Mouse (Mus musculus) left cerebral cortex, postnatal 25 days (tissue): ENCODE measurements around the gene Taf9. TPM values are rescaled to one million over a fixed set of nuclear protein-coding genes. Genes with fewer than 3 reads are reported as not detected.

Source experiments
- DNase-seq, 2 experiments: peaks; one replicate each; pipeline ENCODE4 v3.0.0; 2022; ENCODE audit warnings: low spot score in 2 of 2, mixed read lengths in 1 of 2
- intact Hi-C: fragments of 180-260 bp; cut with DNase I; formaldehyde crosslinking; loops from one replicate; pipeline ENCODE4 v1.15.1; 2025
- total RNA-seq, 2 experiments: library from RNA; stranded (reverse); gene quantifications; 2 replicates each; pipeline ENCODE4 v1.2.3; 2021

The Taf9 gene
- total RNA-seq = 10 to 100 TPM; 27.4 to 30.9 TPM

GRCm38 (mm10) chr13:100651439-100652186 is at the start of gene Taf9:
TSS of gene Taf9 (plus strand) at chr13:100651579.
- DNase-seq = peak in 1 of 2 experiments; percentile 3
- intact Hi-C loops = loop anchor here (2.0 to 5.0 kb wide), 2 partner anchors 79 to 544 kb away; partner anchors contain the start of genes Cdk7 and Serf1

GRCm38 (mm10) chr13:100602239-100602902 is 49.0 kb upstream of the Taf9 start:
- DNase-seq = no peak

GRCm38 (mm10) chr13:100603031-100603737 is 48.2 kb upstream of the Taf9 start:
- intact Hi-C loops = no loop called here
- DNase-seq = no peak

More at GRCm38 (mm10) chr13:100602239-100602902, 49.0 kb upstream of the Taf9 start:
- intact Hi-C loops = no loop called here

- no peak for DNase-seq
- intact Hi-C loops = no loop called here
Measured at GRCm38 (mm10) chr13:100603738-100604095, 47.7 kb upstream of the Taf9 start.

- DNase-seq = no peak
- intact Hi-C loops = no loop called here
Measured at GRCm38 (mm10) chr13:100605845-100606244, 45.5 kb upstream of the Taf9 start.

- no peak for DNase-seq
Measured at GRCm38 (mm10) chr13:100607756-100608155, 43.6 kb upstream of the Taf9 start.

GRCm38 (mm10) chr13:100611266-100611665 is 40.1 kb upstream of the Taf9 start:
- DNase-seq = no peak
- intact Hi-C loops = loop anchor here (10.0 kb wide), 1 partner anchor 496 kb away; no protein-coding TSS in a partner anchor

More at GRCm38 (mm10) chr13:100607756-100608155, 43.6 kb upstream of the Taf9 start:
- intact Hi-C loops = no loop called here

- no peak for DNase-seq
- intact Hi-C loops = loop anchor here (10.0 kb wide), 1 partner anchor 497 kb away; no protein-coding TSS in a partner anchor
Measured at GRCm38 (mm10) chr13:100612251-100612650, 39.1 kb upstream of the Taf9 start.

- DNase-seq = no peak
- intact Hi-C loops = loop anchor here (10.0 kb wide), 1 partner anchor 498 kb away; no protein-coding TSS in a partner anchor
Measured at GRCm38 (mm10) chr13:100612903-100613302, 38.5 kb upstream of the Taf9 start.

GRCm38 (mm10) chr13:100616181-100617087 is 34.9 kb upstream of the Taf9 start, which contains the start of gene Marveld2:
TSS of gene Marveld2 (minus strand) at chr13:100616971.
- DNase-seq = peak; percentile 28 to 37
- intact Hi-C loops = loop anchor here (1.0 to 10.0 kb wide), 2 partner anchors 124 to 502 kb away; partner anchors contain the start of gene Gtf2h2

- DNase-seq = no peak
- intact Hi-C loops = loop anchor here (10.0 kb wide), 1 partner anchor 503 kb away; no protein-coding TSS in a partner anchor
Measured at GRCm38 (mm10) chr13:100617583-100617982, 33.8 kb upstream of the Taf9 start.

- intact Hi-C loops = no loop called here
- DNase-seq = no peak
Measured at GRCm38 (mm10) chr13:100622241-100622640, 29.1 kb upstream of the Taf9 start.

- no peak for DNase-seq
- intact Hi-C loops = loop anchor here (2.0 to 10.0 kb wide), 4 partner anchors 13 to 579 kb away; no protein-coding TSS in a partner anchor
Measured at GRCm38 (mm10) chr13:100634106-100634691, 17.2 kb upstream of the Taf9 start.

- intact Hi-C loops = loop anchor here (10.0 kb wide), 1 partner anchor 172 kb away; no protein-coding TSS in a partner anchor
Measured at GRCm38 (mm10) chr13:100642471-100643209, 8.7 kb upstream of the Taf9 start.

GRCm38 (mm10) chr13:100648223-100648622 is 3.2 kb upstream of the Taf9 start:
- intact Hi-C loops = loop anchor here (10.0 kb wide), 1 partner anchor 167 kb away; no protein-coding TSS in a partner anchor
- DNase-seq = no peak

More at GRCm38 (mm10) chr13:100642471-100643209, 8.7 kb upstream of the Taf9 start:
- no peak for DNase-seq

GRCm38 (mm10) chr13:100650550-100651438 is 585 bp upstream of the Taf9 start, which contains the start of the genes Ak6 and Rad17:
TSS of gene Ak6 (plus strand) at chr13:100650979.
TSS of gene Rad17 (minus strand) at chr13:100651051.
- intact Hi-C loops = loop anchor here (2.0 to 5.0 kb wide), 2 partner anchors 80 to 543 kb away; partner anchors contain the start of genes Cdk7 and Serf1
- peak; percentile 95 to 96 for DNase-seq
